25 mouse cellular contexts compared by ENCODE assay signal in genomic region chr2:79127822-79128221, GRCm38 (mm10).
DNase-seq lines count a peak whose midpoint lies in the region; ATAC-seq and TF ChIP-seq lines count a peak whose summit lies in the region.
"Had no signal": no experiment of that assay in that cellular context is flagged by ENCODE, and none has a peak within 500 bp of the region (broad histone marks: within the 10 kb centered on the region; RNA-seq: fewer than 3 reads in every experiment).

No protein-coding gene starts in this region.

- no peak for TF ChIP-seq POLR2A in spleen, adult 2 months (IDR thresholded peaks at IDR 0.05; ENCODE audit: low read depth, low read length)
- no peak for TF ChIP-seq POLR2A in MEL (IDR thresholded peaks at IDR 0.05; ENCODE audit: control insufficient read depth in 1 of 2, insufficient read depth in 1 of 2, low read depth in 1 of 2, low read length in 2 of 2, poor library complexity in 1 of 2)

- no peak for TF ChIP-seq RAD21 in MEL (IDR thresholded peaks at IDR 0.05; ENCODE audit: low read depth, low read length)

- no peaks in the 10 kb centered on the region for H3K36me3 ChIP-seq in liver, embryonic 13.5 days
- no peaks in the 10 kb centered on the region for H3K36me3 ChIP-seq in liver, embryonic 11.5 days (ENCODE audit: control insufficient read depth, insufficient read depth, low read length)
- H3K36me3 ChIP-seq in spleen, adult 2 months (ENCODE audit: control insufficient read depth, insufficient read depth, low read length): no peaks in the 10 kb centered on the region
- H3K36me3 ChIP-seq in MEL (ENCODE audit: control insufficient read depth in 1 of 2, insufficient read depth in 2 of 2, low read length in 2 of 2): peaks cover 0 to 59% of the 10 kb centered on the region in 2 experiments; a peak in 2 of 4 replicates
- H3K36me3 ChIP-seq: embryonic facial prominence, embryonic 10.5 days; embryonic facial prominence, embryonic 13.5 days; forebrain, embryonic 12.5 days; forebrain, embryonic 15.5 days; heart, embryonic 10.5 days; heart, embryonic 13.5 days; hindbrain, embryonic 15.5 days had no signal

- TF ChIP-seq CTCF in spleen, adult 2 months (IDR thresholded peaks at IDR 0.05; ENCODE audit: extremely low read depth, insufficient read depth, insufficient read length, insufficient replicate concordance): no peak
- no peak for TF ChIP-seq CTCF in MEL (IDR thresholded peaks at IDR 0.05 in 2 of 3, conservative IDR thresholded peaks at IDR 0.05 in 1 of 3; ENCODE audit: control insufficient read depth in 1 of 3, insufficient read depth in 1 of 3, low read depth in 2 of 3, low read length in 3 of 3, poor library complexity in 1 of 3, severe bottlenecking in 1 of 3)

- no peaks in the 10 kb centered on the region; the same call in 1 of the 2 replicates for H3K79me2 ChIP-seq in MEL (ENCODE audit: control insufficient read depth, insufficient read depth, low read length, poor library complexity)

- peak overlapping the region; percentile 18; the same call in 1 of the 2 replicates for H3K27ac ChIP-seq in liver, embryonic 13.5 days
- no peak overlapping the region for H3K27ac ChIP-seq in liver, embryonic 11.5 days (ENCODE audit: low read depth, low read length)
- peak overlapping the region; percentile 36 for H3K27ac ChIP-seq in spleen, adult 2 months (ENCODE audit: insufficient read depth, low read length)
- peak overlapping the region; percentile 99 for H3K27ac ChIP-seq in MEL (ENCODE audit: control insufficient read depth, low read depth, low read length)
- H3K27ac ChIP-seq: embryonic facial prominence, embryonic 10.5 days; embryonic facial prominence, embryonic 13.5 days; forebrain, embryonic 12.5 days; forebrain, embryonic 15.5 days; heart, embryonic 10.5 days; heart, embryonic 13.5 days; hindbrain, embryonic 15.5 days had no signal

- ATAC-seq in liver, embryonic 13.5 days (ENCODE audit: low read depth): 0 out of 2 replicates have a peak, but pooled peaks have one; percentile 24
- ATAC-seq in liver, embryonic 11.5 days (replicated peaks; ENCODE audit: low FRiP score): no peak; the same call in 1 of the 2 replicates
- ATAC-seq: forebrain, embryonic 15.5 days had no signal

- no peak overlapping the region for H3K4me2 ChIP-seq in liver, embryonic 13.5 days
- no peak overlapping the region for H3K4me2 ChIP-seq in liver, embryonic 11.5 days
- H3K4me2 ChIP-seq: embryonic facial prominence, embryonic 13.5 days; forebrain, embryonic 12.5 days; forebrain, embryonic 15.5 days; heart, embryonic 13.5 days; hindbrain, embryonic 15.5 days had no signal

- no peaks in the 10 kb centered on the region for H3K9me3 ChIP-seq in liver, embryonic 13.5 days (replicated peaks)
- no peaks in the 10 kb centered on the region for H3K9me3 ChIP-seq in liver, embryonic 11.5 days (ENCODE audit: control insufficient read depth, low read length)
- no peaks in the 10 kb centered on the region for H3K9me3 ChIP-seq in MEL (replicated peaks; ENCODE audit: insufficient read depth, low read length)
- H3K9me3 ChIP-seq: embryonic facial prominence, embryonic 10.5 days; embryonic facial prominence, embryonic 13.5 days; forebrain, embryonic 12.5 days; forebrain, embryonic 15.5 days; heart, embryonic 10.5 days; heart, embryonic 13.5 days; hindbrain, embryonic 15.5 days had no signal

- H3K4me1 ChIP-seq in liver, embryonic 13.5 days (replicated peaks): peaks cover 49% of the 10 kb centered on the region
- peaks cover 25% of the 10 kb centered on the region for H3K4me1 ChIP-seq in liver, embryonic 11.5 days (replicated peaks; ENCODE audit: control insufficient read depth, insufficient read depth, low read length)
- H3K4me1 ChIP-seq in spleen, adult 2 months (ENCODE audit: control insufficient read depth, insufficient read depth, insufficient read length): peaks cover 25% of the 10 kb centered on the region
- peaks cover 37 to 43% of the 10 kb centered on the region in 2 experiments for H3K4me1 ChIP-seq in MEL (ENCODE audit: control insufficient read depth in 1 of 2, insufficient read depth in 2 of 2, low read length in 2 of 2)
- H3K4me1 ChIP-seq: embryonic facial prominence, embryonic 10.5 days; embryonic facial prominence, embryonic 13.5 days; forebrain, embryonic 15.5 days; hindbrain, embryonic 15.5 days had no signal

- WGBS in liver, embryonic 13.5 days (ENCODE audit: insufficient replicate concordance): 74% methylated on average over 1 of the region's 1 CpGs
- 88% methylated on average over 1 of the region's 1 CpGs for WGBS in liver, embryonic 11.5 days
- 95% methylated on average over 1 of the region's 1 CpGs for WGBS in spleen, adult 2 months

- no peak overlapping the region for H3K4me3 ChIP-seq in liver, embryonic 13.5 days (replicated peaks)
- H3K4me3 ChIP-seq in liver, embryonic 11.5 days (ENCODE audit: low read depth, low read length): no peak overlapping the region
- H3K4me3 ChIP-seq in spleen, adult 2 months (ENCODE audit: extremely low read depth, insufficient read depth, insufficient read length): no peak overlapping the region
- H3K4me3 ChIP-seq in MEL (ENCODE audit: control insufficient read depth in 1 of 2, insufficient read depth in 1 of 2, low read depth in 2 of 2, low read length in 2 of 2): no peak overlapping the region; a peak in 1 of 4 replicates
- H3K4me3 ChIP-seq: embryonic facial prominence, embryonic 10.5 days; embryonic facial prominence, embryonic 13.5 days; erythroblast, embryonic 14.5 days; forebrain, embryonic 12.5 days; forebrain, embryonic 15.5 days; heart, embryonic 10.5 days; heart, embryonic 13.5 days; hindbrain, embryonic 15.5 days had no signal

- no peaks in the 10 kb centered on the region for H3K27me3 ChIP-seq in liver, embryonic 13.5 days
- H3K27me3 ChIP-seq in liver, embryonic 11.5 days (replicated peaks; ENCODE audit: control insufficient read depth, insufficient read depth, low read length): no peaks in the 10 kb centered on the region
- no peaks in the 10 kb centered on the region for H3K27me3 ChIP-seq in spleen, adult 2 months (ENCODE audit: control insufficient read depth, insufficient read depth, low read length)
- H3K27me3 ChIP-seq in MEL (ENCODE audit: control insufficient read depth in 1 of 2, insufficient read depth in 2 of 2, low read length in 2 of 2): no peaks in the 10 kb centered on the region
- H3K27me3 ChIP-seq: embryonic facial prominence, embryonic 13.5 days; forebrain, embryonic 12.5 days; forebrain, embryonic 15.5 days; heart, embryonic 13.5 days; hindbrain, embryonic 15.5 days had no signal

- peak; percentile 61 to 82; a peak in 2 of 4 replicates for TF ChIP-seq EP300 in MEL (IDR thresholded peaks at IDR 0.05; ENCODE audit: low read depth in 1 of 2, low read length in 2 of 2)

- no peak overlapping the region for H3K9ac ChIP-seq in liver, embryonic 13.5 days
- no peak overlapping the region for H3K9ac ChIP-seq in liver, embryonic 11.5 days (ENCODE audit: low read depth, low read length)
- H3K9ac ChIP-seq in MEL (ENCODE audit: control insufficient read depth, low read depth, low read length, poor library complexity, severe bottlenecking): peak overlapping the region; percentile 69
- H3K9ac ChIP-seq: embryonic facial prominence, embryonic 13.5 days; forebrain, embryonic 12.5 days; forebrain, embryonic 15.5 days; heart, embryonic 13.5 days; hindbrain, embryonic 15.5 days had no signal

- no peak for DNase-seq in liver, embryonic 13.5 days
- DNase-seq in liver, embryonic 11.5 days (ENCODE audit: low spot score): no peak
- DNase-seq in spleen, adult 2 months (ENCODE audit: low read depth in 1 of 2, low spot score in 2 of 2): no peak
- no peak for DNase-seq in spleen, postnatal 10 days (ENCODE audit: low spot score in 2 of 2)
- DNase-seq in MEL (ENCODE audit: low read depth, low spot score): no peak
- no peak for DNase-seq in heart, adult 8-10 months (ENCODE audit: low spot score)
- DNase-seq: adrenal gland, adult 8-10 months; adrenal gland, postnatal 25 days; cerebellum, adult 11-12 months; cerebellum, adult 8-10 months; cerebellum, postnatal 10 days; cerebellum, postnatal 36 days; embryo, embryonic 11 days; gastrocnemius, postnatal 25 days; heart, adult 18-20 months; heart, postnatal 14 days; heart, postnatal 4 days had no signal

TF ChIP-seq in MEL, 35 proteins besides CTCF, POLR2A, EP300 and RAD21:
- no peak for TF ChIP-seq KAT2A (conservative IDR thresholded peaks at IDR 0.05; ENCODE audit: low read depth, low read length)
- peak; percentile 57 for TF ChIP-seq RCOR1 (IDR thresholded peaks at IDR 0.05; ENCODE audit: low read depth, low read length)
- no peak for TF ChIP-seq MAZ (IDR thresholded peaks at IDR 0.05; ENCODE audit: low read depth, low read length)
- no peak for TF ChIP-seq MEF2A (IDR thresholded peaks at IDR 0.05; ENCODE audit: extremely low read depth, insufficient replicate concordance, low read depth, low read length, poor library complexity, severe bottlenecking)
- peak; percentile 61 for TF ChIP-seq TCF12 (IDR thresholded peaks at IDR 0.05; ENCODE audit: low read depth, low read length)
- TF ChIP-seq ETS1 (IDR thresholded peaks at IDR 0.05; ENCODE audit: low read depth, low read length): peak; percentile 68
- TF ChIP-seq MYB (IDR thresholded peaks at IDR 0.05; ENCODE audit: low read depth, low read length): peak; percentile 43; the same call in 1 of the 2 replicates
- no peak for TF ChIP-seq E2F4 (IDR thresholded peaks at IDR 0.05; ENCODE audit: borderline replicate concordance, low read depth, low read length)
- 0 out of 2 replicates have a peak, but pooled peaks have one; percentile 18 for TF ChIP-seq ZC3H11A (IDR thresholded peaks at IDR 0.05; ENCODE audit: low read depth, low read length)
- TF ChIP-seq GATA1 (IDR thresholded peaks at IDR 0.05; ENCODE audit: low read depth, low read length): peak; percentile 70
- no peak for TF ChIP-seq HCFC1 (IDR thresholded peaks at IDR 0.05; ENCODE audit: low read depth, low read length)
- 0 out of 2 replicates have a peak, but pooled peaks have one; percentile 11 for TF ChIP-seq CHD1 (IDR thresholded peaks at IDR 0.05; ENCODE audit: low read depth, low read length)
- TF ChIP-seq MAX (IDR thresholded peaks at IDR 0.05; ENCODE audit: low read length): no peak
- no peak for TF ChIP-seq GABPA (IDR thresholded peaks at IDR 0.05; ENCODE audit: low read depth, low read length)
